Mouse (Mus musculus) stomach, postnatal 0 days (tissue): ENCODE data around the gene Fam131c. TPM values are rescaled to one million over a fixed set of nuclear protein-coding genes. Genes with fewer than 3 reads are reported as not detected.

ENCODE experiments used
- ATAC-seq: fragments of 200-750 bp; cut with Nextera tagmentation; 2 replicates; pipeline ENCODE4 v1.8.0; 2017; ENCODE audit not compliant: low FRiP score, low TSS enrichment
- DNase-seq: peaks from one replicate; pipeline ENCODE4 v3.0.0-alpha.2; 2016; ENCODE audit warnings: low spot score
- H3K27ac ChIP-seq: fragments of 300-500 bp; sonication (generic); replicated peaks from 2 replicates; pipeline ENCODE4 v1.5.1; 2014; ENCODE audit warnings: mild to moderate bottlenecking, control low read depth
- H3K27me3 ChIP-seq: fragments of 300-500 bp; sonication (generic); 2 replicates; pipeline ENCODE4 v1.6.1; 2014; ENCODE audit warnings: low read length; ENCODE audit not compliant: control insufficient read depth, insufficient read depth
- H3K36me3 ChIP-seq: fragments of 300-500 bp; sonication (generic); 2 replicates; pipeline ENCODE4 v1.6.1; 2014; ENCODE audit warnings: low read length, mixed read lengths; ENCODE audit not compliant: control insufficient read depth, insufficient read depth
- H3K4me1 ChIP-seq: fragments of 300-500 bp; sonication (generic); replicated peaks from 2 replicates; pipeline ENCODE4 v1.6.1; 2014; ENCODE audit warnings: antibody characterized with exemption; ENCODE audit not compliant: control insufficient read depth, insufficient read depth
- H3K4me2 ChIP-seq: fragments of 300-500 bp; sonication (generic); replicated peaks from 2 replicates; pipeline ENCODE4 v1.6.1; 2014; ENCODE audit warnings: low read depth, mild to moderate bottlenecking, control low read depth, moderate library complexity
- H3K4me3 ChIP-seq: fragments of 300-500 bp; sonication (generic); 2 replicates; pipeline ENCODE4 v1.5.1; 2014; ENCODE audit warnings: low read depth, low read length, control low read depth
- H3K9ac ChIP-seq: fragments of 300-500 bp; sonication (generic); 2 replicates; pipeline ENCODE4 v1.6.1; 2014; ENCODE audit warnings: mild to moderate bottlenecking, low read length, control low read depth, mixed read lengths
- H3K9me3 ChIP-seq: fragments of 300-500 bp; sonication (generic); 2 replicates; pipeline ENCODE4 v1.6.1; 2016; ENCODE audit warnings: low read length; ENCODE audit not compliant: control insufficient read depth
- CTCF ChIP-seq: IDR thresholded peaks from 2 replicates; pipeline ENCODE4 v1.5.1; 2016; ENCODE audit warnings: antibody characterized with exemption, low read depth, mild to moderate bottlenecking, moderate library complexity
- EP300 ChIP-seq: optimal IDR thresholded peaks from 2 replicates; pipeline ENCODE3; 2016; ENCODE audit warnings: antibody characterized with exemption
- WGBS: fragments of 180-500 bp; shearing (Covaris S2); extraction: QIAGEN DNeasy Blood & Tissue Kit; methylation state at CpG from one replicate; pipeline ENCODE4 v1.1.7; 2014; 5-methylcytosine and 5-hydroxymethylcytosine counted together
- polyA plus RNA-seq: library from polyadenylated mRNA; unstranded; fragments of >200 nt; fragmentation: Nextera tagmentation; extraction: Ambion mirVana; gene quantifications from 2 replicates; pipeline ENCODE4 v1.2.1, GENCODE M21; 2015

Fam131c gene
- polyA plus RNA-seq, 1 experiment from 2014 or later = 3.4 TPM

DNA sequence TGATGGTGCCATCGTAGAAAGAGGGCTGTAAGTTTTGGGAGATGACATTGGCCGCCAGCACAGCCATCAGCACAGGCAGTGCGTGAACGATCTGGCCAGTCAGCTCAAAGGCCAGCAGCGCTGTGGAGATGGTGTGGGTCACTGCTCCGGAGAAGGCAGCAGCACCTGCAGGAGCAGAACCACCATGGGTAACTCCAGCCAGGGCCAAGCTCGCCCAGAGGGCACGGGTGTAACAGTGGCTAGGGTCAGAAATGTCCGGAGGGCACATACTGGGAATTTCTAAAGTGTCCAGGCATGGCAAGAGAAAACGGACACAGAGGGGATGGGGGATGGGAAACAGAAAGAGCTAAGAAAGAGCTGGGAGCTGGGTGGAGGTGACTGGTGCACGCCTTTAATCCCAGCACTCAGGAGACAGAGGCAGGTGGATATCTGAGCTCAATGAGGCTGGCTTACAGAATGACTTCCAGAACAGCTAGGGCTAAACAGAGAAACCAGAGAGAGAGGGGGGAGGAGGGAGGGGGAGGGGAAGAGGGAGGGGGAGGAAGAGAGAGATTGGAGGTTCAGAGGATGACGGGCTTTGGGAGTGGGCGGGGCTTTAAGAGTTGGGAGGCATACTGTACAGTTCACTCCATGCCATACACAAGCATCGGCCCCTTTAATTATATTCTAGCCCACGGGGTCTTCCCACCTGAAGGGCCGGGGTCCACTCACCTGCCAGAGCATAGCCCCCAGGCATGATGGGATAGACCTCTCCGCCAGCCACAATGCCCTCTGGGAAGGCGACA, 21.5 kb downstream of the Fam131c start:
- no peak overlapping the region for H3K27ac ChIP-seq
- H3K4me2 ChIP-seq = no peak overlapping the region
- H3K4me3 ChIP-seq = no peak overlapping the region
- no peak overlapping the region for H3K9ac ChIP-seq
- 72% methylated on average over 18 of the region's 18 CpGs for WGBS
- DNase-seq = no peak
- H3K4me1 ChIP-seq = no peaks in the 10 kb centered on the region
- TF ChIP-seq EP300 (no peak), CTCF (no peak)
- H3K36me3 ChIP-seq = no peaks in the 10 kb centered on the region
- no peaks in the 10 kb centered on the region for H3K9me3 ChIP-seq
- no peak for ATAC-seq
- no peaks in the 10 kb centered on the region for H3K27me3 ChIP-seq

GRCm38 (mm10) chr4:141391293-141391692, 23.3 kb downstream of the Fam131c start:
- Histone ChIP-seq H3K9me3 (no peaks in the 10 kb centered on the region), H3K27ac (no peak overlapping the region), H3K4me3 (no peak overlapping the region), H3K36me3 (no peaks in the 10 kb centered on the region), H3K27me3 (no peaks in the 10 kb centered on the region), H3K9ac (no peak overlapping the region), H3K4me1 (no peaks in the 10 kb centered on the region), H3K4me2 (no peak overlapping the region)
- 70% methylated on average over 12 of the region's 12 CpGs for WGBS
- no peak for DNase-seq
- TF ChIP-seq CTCF (no peak), EP300 (no peak)
- ATAC-seq = no peak

DNA sequence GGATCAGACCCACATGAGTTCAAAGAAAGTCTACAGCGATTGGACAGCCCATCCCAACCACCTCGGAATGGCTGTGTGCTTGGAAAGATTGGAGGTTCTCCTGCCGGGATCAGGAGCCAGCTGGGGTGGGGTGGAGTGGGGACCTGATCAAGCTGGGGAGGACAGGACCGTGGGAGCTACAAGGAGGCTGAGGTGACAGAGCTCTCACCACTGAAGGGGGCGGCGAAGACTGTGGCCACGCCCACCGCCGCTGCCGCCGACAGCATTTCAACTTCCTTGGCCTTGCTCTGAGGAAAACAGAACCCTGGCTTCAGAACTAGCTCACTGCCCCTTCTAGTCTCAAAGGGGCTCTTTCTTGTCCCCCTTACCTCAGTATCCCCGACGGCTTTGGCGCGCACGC, 26.7 kb downstream of the Fam131c start:
- Histone ChIP-seq H3K4me3 (peak overlapping the region; percentile 6; the same call in 1 of the 2 replicates), H3K4me1 (no peaks in the 10 kb centered on the region), H3K36me3 (no peaks in the 10 kb centered on the region), H3K9me3 (no peaks in the 10 kb centered on the region), H3K4me2 (0 out of 2 replicates have a peak overlapping the region, but pooled peaks have one; percentile 25), H3K9ac (peak overlapping the region; percentile 23; the same call in 1 of the 2 replicates), H3K27me3 (no peaks in the 10 kb centered on the region), H3K27ac (no peak overlapping the region)
- TF ChIP-seq EP300 (no peak), CTCF (no peak)
- WGBS = 24% methylated on average over 16 of the region's 16 CpGs
- ATAC-seq (no peak), DNase-seq (peak; percentile 54)

DNA sequence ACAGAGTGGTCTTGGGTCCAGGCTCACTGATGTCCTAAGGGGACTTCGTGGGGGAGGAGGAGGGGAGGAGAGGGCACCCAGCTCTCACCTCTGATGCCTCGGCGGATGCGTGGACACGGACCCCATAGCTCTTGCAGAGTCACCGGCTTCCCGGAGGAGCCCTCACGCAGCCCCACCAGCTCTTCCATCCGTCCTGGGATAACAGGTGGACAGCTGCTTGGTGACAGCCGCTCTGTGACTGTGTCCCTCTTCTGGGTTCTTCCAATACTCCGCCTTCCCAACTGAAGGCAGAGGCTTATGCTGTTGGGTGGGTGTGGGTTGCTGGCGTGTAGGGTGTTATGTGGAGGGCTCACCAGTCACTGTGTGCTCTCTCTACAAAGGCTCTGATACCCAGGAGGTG, 29.8 kb downstream of the Fam131c start:
- 74% methylated on average over 12 of the region's 12 CpGs for WGBS
- TF ChIP-seq CTCF (no peak), EP300 (no peak)
- no peak overlapping the region for H3K4me2 ChIP-seq
- ATAC-seq = no peak
- H3K4me1 ChIP-seq = no peaks in the 10 kb centered on the region
- no peak overlapping the region for H3K27ac ChIP-seq
- H3K9me3 ChIP-seq = no peaks in the 10 kb centered on the region
- no peaks in the 10 kb centered on the region for H3K36me3 ChIP-seq
- no peaks in the 10 kb centered on the region for H3K27me3 ChIP-seq
- no peak overlapping the region for H3K4me3 ChIP-seq
- no peak for DNase-seq
- H3K9ac ChIP-seq = no peak overlapping the region

DNA sequence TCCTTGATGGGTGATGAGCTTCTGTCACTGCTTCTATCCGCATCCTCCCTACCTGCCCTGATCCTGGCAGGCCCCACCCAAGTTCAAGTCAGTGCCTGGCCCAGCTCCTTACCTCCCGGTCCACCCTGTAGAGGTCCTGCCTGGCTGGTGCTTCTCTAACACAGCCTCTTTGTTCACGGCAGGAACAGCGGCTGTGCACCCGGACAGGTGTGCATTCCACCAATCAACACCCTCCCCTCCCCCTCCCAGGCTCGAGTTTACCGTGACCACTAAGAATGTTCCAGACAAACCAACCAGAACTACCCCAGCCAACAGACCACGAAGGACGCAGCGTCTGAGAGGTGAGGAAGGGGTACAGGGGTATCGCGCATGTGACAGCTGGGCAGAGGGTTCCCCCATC, 30.5 kb downstream of the Fam131c start, which contains the start of gene Clcnka:
Gene Clcnka (minus strand): TSS at position 180 of the 400 bp plus-strand sequence.
- H3K4me2 ChIP-seq = no peak within 1 kb of the TSS
- no peak for DNase-seq
- 42% methylated on average over 12 of the region's 12 CpGs for WGBS
- no peaks in the 10 kb centered on the region for H3K36me3 ChIP-seq
- no peaks in the 10 kb centered on the region for H3K27me3 ChIP-seq
- no peaks in the 10 kb centered on the region for H3K9me3 ChIP-seq
- TF ChIP-seq CTCF (no peak), EP300 (no peak)
- H3K4me3 ChIP-seq = no peak within 1 kb of the TSS
- no peak within 1 kb of the TSS for H3K27ac ChIP-seq
- H3K4me1 ChIP-seq = no peaks in the 10 kb centered on the region
- no peak within 1 kb of the TSS for H3K9ac ChIP-seq
- ATAC-seq = peak; percentile 65

- Histone ChIP-seq H3K9me3 (no peaks in the 10 kb centered on the region), H3K4me2 (no peak overlapping the region), H3K9ac (no peak overlapping the region), H3K4me3 (no peak overlapping the region), H3K4me1 (no peaks in the 10 kb centered on the region), H3K36me3 (no peaks in the 10 kb centered on the region), H3K27ac (no peak overlapping the region), H3K27me3 (no peaks in the 10 kb centered on the region)
- WGBS = 86% methylated on average over 15 of the region's 15 CpGs
- TF ChIP-seq EP300 (no peak), CTCF (no peak)
- DNase-seq (no peak), ATAC-seq (no peak)
These were observed 32.2 kb downstream of the Fam131c start for GRCm38 (mm10) chr4:141400171-141400570.
